Mouse (Mus musculus) CH12F3 (cell line): ENCODE results near the gene Elp5.

Experiments
- in situ Hi-C: fragments of 300-500 bp; cut with MboI; formaldehyde crosslinking; loops from 2 replicates; pipeline ENCODE4 v1.14.3; 2020; ENCODE audit warnings: low sequenced_read_pairs

Gene Elp5

GRCm38 (mm10) chr11:70015677-70016076 is 33.4 kb upstream of the Elp5 start:
- in situ Hi-C loops, result no loop called here

GRCm38 (mm10) chr11:70014880-70015558 is 32.7 kb upstream of the Elp5 start, which contains the start of gene Acadvl:
Acadvl (minus strand) TSS chr11:70015411.
- in situ Hi-C loops, result no loop called here

- in situ Hi-C loops, result no loop called here
Measured at GRCm38 (mm10) chr11:70014051-70014450, 31.7 kb upstream of the Elp5 start.

- in situ Hi-C loops, result no loop called here
Measured at GRCm38 (mm10) chr11:70013408-70013807, 31.1 kb upstream of the Elp5 start.

- in situ Hi-C loops, result no loop called here
Measured at GRCm38 (mm10) chr11:70012931-70013330, 30.6 kb upstream of the Elp5 start.

- in situ Hi-C loops, result no loop called here
Measured at GRCm38 (mm10) chr11:70010961-70011360, 28.6 kb upstream of the Elp5 start.

GRCm38 (mm10) chr11:70010548-70010947 is 28.2 kb upstream of the Elp5 start:
- in situ Hi-C loops, result no loop called here

GRCm38 (mm10) chr11:70010033-70010432 is 27.7 kb upstream of the Elp5 start:
- in situ Hi-C loops, result no loop called here

- in situ Hi-C loops, result no loop called here
Measured at GRCm38 (mm10) chr11:70005521-70005920, 23.2 kb upstream of the Elp5 start.

GRCm38 (mm10) chr11:70002471-70002870 is 20.2 kb upstream of the Elp5 start:
- in situ Hi-C loops, result no loop called here

- in situ Hi-C loops, result no loop called here
Measured at GRCm38 (mm10) chr11:70001865-70002264, 19.5 kb upstream of the Elp5 start.

GRCm38 (mm10) chr11:70001159-70001558 is 18.8 kb upstream of the Elp5 start:
- in situ Hi-C loops, result no loop called here

GRCm38 (mm10) chr11:70000396-70000898 is 18.1 kb upstream of the Elp5 start, which contains the start of gene Dvl2:
Dvl2 (plus strand) TSS chr11:70000595.
- in situ Hi-C loops, result no loop called here

- in situ Hi-C loops, result no loop called here
Measured at GRCm38 (mm10) chr11:69999666-70000065, 17.3 kb upstream of the Elp5 start.

- in situ Hi-C loops, result no loop called here
Measured at GRCm38 (mm10) chr11:69998567-69999491, 16.5 kb upstream of the Elp5 start.

GRCm38 (mm10) chr11:69997070-69997509 is 14.8 kb upstream of the Elp5 start:
- in situ Hi-C loops, result no loop called here

- in situ Hi-C loops, result no loop called here
Measured at GRCm38 (mm10) chr11:69996161-69997061, 14.1 kb upstream of the Elp5 start.

GRCm38 (mm10) chr11:69995391-69995960 is 13.2 kb upstream of the Elp5 start, which contains the start of gene Phf23:
Phf23 (plus strand) TSS chr11:69995777.
- in situ Hi-C loops, result no loop called here

GRCm38 (mm10) chr11:69994401-69995090 is 12.2 kb upstream of the Elp5 start:
- in situ Hi-C loops, result no loop called here

- in situ Hi-C loops, result no loop called here
Measured at GRCm38 (mm10) chr11:69992932-69993331, 10.6 kb upstream of the Elp5 start.
